Mouse (Mus musculus): Measurements from ENCODE around the gene H2afy2.

DNA sequence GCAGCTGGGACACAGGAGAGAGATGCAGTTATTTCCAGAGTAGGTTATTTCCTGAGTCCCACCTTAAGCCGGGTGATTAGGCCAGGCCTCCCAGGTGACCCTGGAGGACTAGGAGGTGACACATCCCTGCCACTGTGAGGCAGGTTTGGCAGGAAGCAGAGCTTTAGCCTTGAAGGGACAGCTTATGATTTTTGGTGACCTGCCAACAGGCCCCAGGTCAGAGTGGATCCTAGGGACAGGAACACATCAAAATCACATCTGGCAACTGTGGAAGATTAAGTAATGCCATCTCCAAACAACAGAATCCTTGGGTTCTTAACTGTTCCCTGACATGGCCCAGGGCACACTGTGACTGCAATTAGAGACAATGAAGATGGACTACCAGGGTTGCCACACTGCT, 42.6 kb downstream of the H2afy2 start:
- TF ChIP-seq CTCF (IDR thresholded peaks at IDR 0.05; ENCODE audit: low read depth): no peak
- no peak for TF ChIP-seq EP300 (IDR thresholded peaks at IDR 0.05; ENCODE audit: low read depth)
